Mouse (Mus musculus) left cerebral cortex, postnatal 36 days (tissue): Measurements from ENCODE around the gene Pdzrn4. TPM values are rescaled to one million over a fixed set of nuclear protein-coding genes. Genes with fewer than 3 reads are reported as not detected.
A peak's percentile ranks its signal among the peaks of the same experiment; 100 is the strongest.

Experiments
- DNase-seq, 2 experiments: peaks; one replicate each; pipeline ENCODE4 v3.0.0; 2021 to 2022; ENCODE audit warnings: low spot score in 2 of 2, mixed read lengths in 1 of 2
- intact Hi-C: fragments of 180-260 bp; cut with DNase I; formaldehyde crosslinking; loops from one replicate; pipeline ENCODE4 v1.15.1; 2025
- total RNA-seq, 2 experiments: library from RNA; stranded (reverse); gene quantifications; 2 replicates each; pipeline ENCODE4 v1.2.3; 2021

The Pdzrn4 gene
- total RNA-seq, 2 experiments from 2014 or later = 10.2 to 14.4 TPM

DNA sequence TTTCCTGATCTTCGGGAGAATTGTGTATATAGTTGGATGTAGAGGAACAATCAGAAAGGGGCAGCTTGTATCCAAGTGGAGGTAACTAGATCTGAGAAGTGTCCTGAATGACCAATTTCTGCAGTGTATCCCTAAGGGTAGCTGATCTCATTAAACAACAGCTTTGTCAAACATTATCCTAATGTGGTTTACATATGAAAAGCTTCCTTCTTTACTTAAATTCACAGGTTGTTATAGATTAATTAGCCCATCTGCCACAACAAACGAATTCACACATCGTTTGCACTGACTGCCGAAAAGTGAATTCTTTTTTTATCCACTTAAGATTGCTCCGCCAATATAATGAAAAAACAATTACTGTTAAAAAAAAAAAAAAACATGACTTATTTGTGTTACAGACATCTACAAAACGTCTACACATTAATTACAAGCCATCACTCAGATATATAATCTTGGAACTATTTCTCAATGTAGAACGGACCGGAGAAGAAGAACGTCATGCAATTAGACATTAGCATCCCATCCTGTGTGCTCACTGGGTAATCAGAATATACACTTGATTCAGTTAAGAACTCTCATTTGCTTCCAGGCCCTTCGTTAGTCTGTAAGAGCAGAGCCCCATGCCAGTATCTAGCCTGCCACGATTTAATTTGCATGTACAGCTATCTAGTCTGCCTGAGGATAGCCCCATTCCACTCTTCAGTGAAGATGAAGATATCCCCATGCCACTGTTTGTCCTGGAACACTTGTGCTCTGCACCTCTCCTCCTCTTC, 274.8 kb downstream of the Pdzrn4 start:
- intact Hi-C loops = no loop called here
- no peak for DNase-seq

DNA sequence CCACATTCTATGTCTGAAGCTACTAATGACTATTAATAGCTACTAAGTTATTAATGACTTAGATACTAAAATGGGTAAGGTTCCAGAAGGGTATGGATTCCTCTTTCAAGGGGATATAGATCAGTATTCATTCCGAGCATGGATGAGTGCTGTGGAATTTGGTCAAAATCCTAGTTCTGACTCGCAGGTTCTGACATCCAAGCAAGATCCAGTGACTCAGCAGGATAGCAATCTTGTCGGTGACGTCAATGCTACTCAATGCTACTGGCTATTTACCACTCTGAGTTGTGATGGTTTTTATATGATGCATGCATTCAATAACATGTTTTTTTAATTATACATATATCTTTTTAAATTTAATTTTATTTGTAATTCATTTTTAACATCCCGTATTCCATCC, 279.4 kb downstream of the Pdzrn4 start:
- no peak for DNase-seq
- intact Hi-C loops = no loop called here

- DNase-seq = no peak
- intact Hi-C loops = no loop called here
These were observed 281.7 kb downstream of the Pdzrn4 start for GRCm38 (mm10) chr15:92678377-92678776.

- no peak for DNase-seq
- intact Hi-C loops = no loop called here
These were observed 282.9 kb downstream of the Pdzrn4 start for GRCm38 (mm10) chr15:92679541-92679940.

DNA sequence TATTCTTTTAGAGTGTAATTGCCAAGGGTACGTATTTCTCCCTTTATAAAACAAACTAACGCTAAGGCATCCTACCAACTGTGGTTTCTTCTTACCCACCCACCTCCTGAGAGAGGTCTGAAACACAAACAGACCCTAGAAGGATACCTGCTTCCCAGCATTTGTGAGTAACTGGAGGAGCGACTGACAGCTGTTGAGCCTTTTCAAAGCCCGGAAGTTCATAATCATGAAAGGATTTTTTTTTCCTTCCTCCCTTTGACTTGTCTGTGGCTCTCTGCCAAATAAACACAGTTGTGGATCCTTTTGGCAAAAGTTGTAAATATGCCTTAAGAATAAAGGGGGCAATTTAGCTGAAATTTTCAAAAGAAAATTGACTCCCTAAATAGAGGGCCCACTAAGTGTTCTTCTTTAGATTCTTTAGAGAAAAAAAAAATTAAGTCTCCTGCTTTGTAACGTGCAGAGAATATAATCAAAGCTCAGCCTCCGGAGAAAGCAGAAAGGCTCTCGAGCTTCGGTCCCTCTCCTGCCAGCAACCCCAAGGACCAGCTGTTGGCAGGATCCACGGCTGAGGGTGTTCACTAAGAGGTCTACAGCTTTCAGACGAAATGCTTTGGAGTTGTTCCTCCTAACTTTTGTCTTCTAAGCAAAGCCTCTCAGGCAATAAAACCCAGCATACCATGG, 299.7 kb downstream of the Pdzrn4 start:
- no peak for DNase-seq
- intact Hi-C loops = no loop called here

GRCm38 (mm10) chr15:92704146-92704545, 307.5 kb downstream of the Pdzrn4 start:
- intact Hi-C loops = no loop called here
- DNase-seq = no peak

DNA sequence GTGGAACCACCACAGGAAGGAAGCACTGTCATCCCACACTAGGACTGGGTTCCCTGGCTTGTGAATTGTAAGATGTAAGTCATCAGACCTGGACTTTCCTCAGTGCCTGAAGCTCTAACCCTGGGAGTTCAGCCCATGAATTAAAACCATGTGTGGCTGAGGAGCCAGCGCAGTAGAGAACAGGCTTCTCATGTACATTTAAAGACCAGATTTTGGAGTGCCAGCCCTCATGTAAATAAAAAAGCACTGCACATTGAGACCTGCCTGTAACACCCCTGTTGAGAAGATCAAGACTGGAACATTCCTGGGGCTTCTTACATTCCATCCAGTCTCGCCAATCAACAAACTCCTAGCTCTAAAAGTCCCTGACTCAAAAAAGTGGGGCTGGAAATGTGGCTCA, 342.0 kb downstream of the Pdzrn4 start:
- intact Hi-C loops = no loop called here
- no peak for DNase-seq

DNA sequence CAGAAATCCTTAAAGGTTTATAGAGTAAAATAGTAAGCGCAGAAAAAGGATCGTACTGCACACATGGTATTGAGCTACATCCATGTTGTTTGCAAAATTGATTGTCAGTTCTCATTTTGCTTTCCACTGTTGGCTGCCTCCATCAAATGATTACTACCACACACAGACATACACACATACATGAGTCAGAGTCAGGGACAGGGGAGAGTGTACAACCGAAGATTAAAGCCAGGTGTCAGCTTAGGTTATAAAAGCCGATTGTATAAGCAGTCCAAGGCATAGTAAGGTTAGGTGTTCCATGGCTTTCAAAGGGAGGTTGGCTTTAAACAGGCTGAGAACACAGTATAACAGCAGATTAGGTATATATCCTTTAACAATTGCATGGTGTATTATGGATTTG, 343.2 kb downstream of the Pdzrn4 start:
- DNase-seq = no peak
- intact Hi-C loops = no loop called here

DNA sequence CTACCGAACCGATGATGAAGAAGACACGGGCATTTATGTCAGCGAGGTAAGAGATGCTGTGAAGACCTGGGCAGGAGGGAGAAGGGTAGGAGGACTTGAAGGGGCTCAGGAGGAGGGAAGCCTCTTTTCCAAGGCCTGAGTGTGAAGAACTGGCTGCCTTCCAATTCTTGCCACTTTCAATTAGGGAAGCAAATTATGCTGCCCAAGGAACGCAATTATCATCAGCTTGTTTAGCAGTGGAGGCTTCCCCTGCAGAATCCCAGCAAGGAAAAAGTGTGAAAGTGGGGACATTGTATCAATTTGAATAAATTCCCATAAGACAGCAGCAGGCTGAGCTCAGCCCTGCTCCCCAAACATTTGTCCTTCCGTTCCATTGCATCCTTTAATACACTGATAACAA, 346.9 kb downstream of the Pdzrn4 start:
- no peak for DNase-seq
- intact Hi-C loops = no loop called here

DNA sequence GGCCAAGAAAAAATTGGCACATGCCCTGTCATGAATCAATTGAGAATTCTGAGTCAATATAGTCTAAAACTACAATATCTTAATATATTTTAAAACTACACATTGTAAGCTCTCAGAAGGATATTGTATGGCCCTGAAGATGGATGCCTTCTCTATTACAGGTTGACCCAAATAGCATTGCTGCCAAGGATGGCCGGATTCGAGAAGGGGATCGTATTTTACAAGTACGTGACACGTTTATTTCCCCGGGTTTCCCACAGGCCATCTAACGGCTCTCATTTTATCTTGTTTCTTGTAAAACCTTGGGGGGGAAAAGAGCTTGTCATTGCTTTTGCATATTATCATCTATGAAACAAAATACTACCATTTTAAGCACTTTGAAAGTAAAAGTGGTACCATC, 349.4 kb downstream of the Pdzrn4 start:
- intact Hi-C loops = no loop called here
- DNase-seq = no peak

GRCm38 (mm10) chr15:92752167-92752566, 355.5 kb downstream of the Pdzrn4 start:
- intact Hi-C loops = no loop called here
- DNase-seq = no peak

DNA sequence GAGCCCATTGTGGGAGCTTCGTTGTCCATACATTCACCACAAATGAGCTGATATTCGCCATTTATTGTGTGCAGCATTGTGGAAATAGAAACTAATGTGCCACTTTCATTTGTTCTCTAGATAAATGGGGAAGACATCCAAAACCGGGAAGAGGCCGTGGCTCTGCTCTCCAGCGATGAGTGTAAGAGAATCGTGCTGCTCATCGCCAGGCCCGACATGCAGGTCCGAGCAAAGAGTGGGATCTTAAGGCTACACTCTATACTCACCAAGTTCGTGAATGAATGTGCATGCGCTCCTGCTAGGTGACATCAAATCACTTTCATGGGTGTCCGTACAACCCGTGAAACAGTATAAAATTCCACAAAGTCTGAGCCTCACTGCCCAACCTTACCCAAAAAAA, 355.9 kb downstream of the Pdzrn4 start:
- no peak for DNase-seq
- intact Hi-C loops = no loop called here

- DNase-seq = no peak
- intact Hi-C loops = no loop called here
These were observed 360.6 kb downstream of the Pdzrn4 start for GRCm38 (mm10) chr15:92757085-92757903.

- DNase-seq = no peak
- intact Hi-C loops = no loop called here
These were observed 362.3 kb downstream of the Pdzrn4 start for GRCm38 (mm10) chr15:92759001-92759400.

GRCm38 (mm10) chr15:92763303-92763702, 366.6 kb downstream of the Pdzrn4 start:
- intact Hi-C loops = no loop called here
- DNase-seq = no peak

DNA sequence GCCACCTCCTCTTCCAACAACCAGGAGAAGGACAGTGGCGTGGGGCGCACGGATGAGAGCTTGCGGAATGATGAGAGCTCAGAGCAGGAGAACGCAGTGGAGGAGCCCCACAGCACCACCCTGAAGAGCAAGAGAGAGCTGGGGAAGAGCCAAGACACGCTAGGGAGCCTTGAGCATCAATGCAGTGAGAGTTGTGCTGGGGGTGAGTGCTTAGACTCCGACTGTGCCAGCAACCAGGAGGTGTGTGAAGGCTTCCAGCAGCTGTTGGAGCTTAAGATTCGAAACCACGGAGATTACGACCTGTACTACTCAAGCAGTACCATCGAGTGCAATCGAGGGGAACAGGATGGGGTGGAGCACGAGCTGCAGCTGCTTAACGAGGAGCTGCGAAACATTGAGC, 372.9 kb downstream of the Pdzrn4 start:
- DNase-seq = peak in 1 of 2 experiments; percentile 12
- intact Hi-C loops = no loop called here

DNA sequence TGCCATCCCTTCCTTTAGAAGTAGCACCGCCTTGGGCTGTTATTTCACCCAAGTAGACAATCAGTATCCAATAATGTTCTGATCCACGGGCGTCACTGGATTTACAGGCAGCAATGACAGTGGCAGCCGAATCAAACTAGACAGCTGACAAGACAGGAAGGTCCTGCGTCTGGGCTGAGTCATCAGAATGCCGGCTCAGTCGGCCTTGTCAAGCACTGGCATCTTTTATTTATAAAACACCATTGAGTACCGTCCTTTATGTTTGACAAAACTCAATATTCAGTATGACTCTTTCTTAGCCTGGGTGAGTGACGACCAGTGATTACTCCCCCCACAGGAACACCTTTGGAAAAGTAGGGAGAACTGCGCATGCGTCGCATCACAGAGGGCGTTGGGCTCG, 391.4 kb downstream of the Pdzrn4 start:
- no peak for DNase-seq
- intact Hi-C loops = no loop called here

DNA sequence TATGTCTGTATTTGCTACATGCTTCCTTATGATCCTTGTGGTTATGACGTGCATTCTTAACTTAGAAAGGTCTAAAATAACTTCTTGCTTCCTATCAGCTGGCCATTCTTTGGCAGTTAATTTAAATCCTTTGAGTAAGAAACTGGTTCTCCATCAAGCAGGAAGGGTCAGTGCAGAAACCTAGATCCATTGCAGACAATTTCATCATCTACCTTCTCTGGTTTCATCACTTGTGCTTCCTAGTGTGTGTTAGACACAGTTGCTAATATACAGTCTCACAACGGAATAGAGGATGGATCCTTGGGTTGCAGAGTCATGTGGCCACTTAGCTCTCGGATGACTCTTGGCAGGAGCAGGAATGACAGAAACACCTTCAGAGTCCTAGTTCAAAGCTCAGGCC, 397.6 kb downstream of the Pdzrn4 start:
- intact Hi-C loops = no loop called here
- DNase-seq = no peak

GRCm38 (mm10) chr15:92805934-92806333, 409.3 kb downstream of the Pdzrn4 start:
- no peak for DNase-seq
- intact Hi-C loops = no loop called here

DNA sequence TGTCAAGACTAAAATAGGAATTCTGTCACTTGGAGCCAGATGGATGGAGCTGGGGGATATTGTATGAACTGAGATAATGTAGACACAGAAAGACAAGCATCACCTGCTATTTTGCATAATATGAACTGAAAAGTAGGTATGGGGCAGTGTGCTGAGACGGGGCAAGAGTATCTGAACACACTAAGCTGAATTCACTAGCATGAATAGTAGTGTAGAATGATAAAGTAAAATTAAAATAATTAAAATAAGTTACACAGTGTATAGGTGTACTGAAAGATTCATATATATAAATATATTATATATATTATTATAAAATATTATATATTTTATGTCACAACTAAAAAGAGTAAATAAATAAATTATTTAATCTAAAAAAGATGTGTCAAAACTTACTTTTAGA, 409.7 kb downstream of the Pdzrn4 start:
- no peak for DNase-seq
- intact Hi-C loops = no loop called here
